ENCODE assay signal across 8 mouse cellular contexts in the genomic region with DNA sequence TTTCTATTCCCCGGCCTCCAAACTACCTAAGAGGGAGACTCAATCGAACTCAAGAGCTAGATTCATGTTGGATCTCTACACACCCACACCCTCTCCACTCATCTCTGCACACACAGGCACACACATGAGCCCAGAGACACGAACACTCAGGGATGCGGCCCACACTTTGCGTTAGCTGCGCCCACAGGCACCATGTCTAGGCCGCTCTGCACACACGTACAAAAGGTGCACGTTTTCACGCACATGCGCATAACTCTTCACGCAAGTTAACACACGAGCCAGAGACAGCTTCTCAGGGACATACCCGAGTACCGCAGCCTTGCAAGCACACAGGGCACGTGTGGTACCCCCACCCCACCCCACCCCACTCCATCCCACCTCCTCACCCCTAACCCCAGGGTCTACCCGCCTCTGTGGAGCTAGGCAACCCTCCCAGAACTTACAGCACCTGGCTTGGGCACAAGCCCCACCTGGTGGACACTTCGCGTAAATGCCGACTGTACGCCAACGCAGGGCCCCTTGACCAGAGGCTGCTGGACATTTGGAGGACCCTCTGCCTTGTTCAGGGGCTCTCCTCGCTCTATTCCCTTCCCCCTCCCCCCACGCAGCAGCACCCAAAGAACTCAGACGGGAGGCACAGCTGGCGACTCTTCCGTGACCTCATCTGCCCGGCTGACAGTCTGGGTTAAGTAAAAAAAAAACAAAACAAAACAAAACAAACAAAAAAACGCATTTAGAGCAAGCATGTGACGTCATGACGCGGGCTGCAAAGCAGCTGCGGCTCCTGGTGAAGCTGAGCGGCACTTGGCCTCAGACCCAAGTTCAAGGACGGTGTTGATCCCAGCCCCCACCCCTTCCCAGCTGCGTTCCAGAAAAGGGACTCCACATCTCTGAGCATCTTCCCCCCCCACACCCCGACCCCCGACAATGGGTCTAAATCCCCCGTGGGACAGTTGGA. TPM values are rescaled to one million over a fixed set of nuclear protein-coding genes. Genes with fewer than 3 reads are reported as not detected.
DNase-seq lines count a peak whose midpoint lies in the region; ATAC-seq and TF ChIP-seq lines count a peak whose summit lies in the region.

No protein-coding gene starts in this region.

- no peak for TF ChIP-seq POLR2A in cerebellum, adult 2 months (IDR thresholded peaks at IDR 0.05; ENCODE audit: borderline replicate concordance, insufficient read depth, low read length)
- TF ChIP-seq POLR2A in myocyte (IDR thresholded peaks at IDR 0.05; ENCODE audit: insufficient read length, low read depth) = no peak

- peak; percentile 84 for TF ChIP-seq CTCF in cerebellum, adult 2 months (IDR thresholded peaks at IDR 0.05; ENCODE audit: borderline replicate concordance, insufficient read depth, low read depth, low read length)
- peak; percentile 85 for TF ChIP-seq CTCF in forebrain, postnatal 0 days (IDR thresholded peaks at IDR 0.05; ENCODE audit: low read depth)

- no peak overlapping the region for H3ac ChIP-seq in myocyte (ENCODE audit: control insufficient read depth, insufficient read length)

- no peaks in the 10 kb centered on the region for H3K79me2 ChIP-seq in myocyte (ENCODE audit: control insufficient read depth, insufficient read depth)

- H3K4me1 ChIP-seq in cerebellum, adult 2 months (ENCODE audit: control insufficient read depth, insufficient read depth, low read length) = no peaks in the 10 kb centered on the region
- peaks cover 6% of the 10 kb centered on the region for H3K4me1 ChIP-seq in forebrain, postnatal 0 days (ENCODE audit: insufficient read depth)
- H3K4me1 ChIP-seq in hindbrain, embryonic 14.5 days (replicated peaks; ENCODE audit: control insufficient read depth, insufficient read depth, low read length) = peaks cover 5% of the 10 kb centered on the region
- peaks cover 15% of the 10 kb centered on the region; the same call in 1 of the 2 replicates for H3K4me1 ChIP-seq in liver, embryonic 12.5 days

- 0 out of 2 replicates have a peak, but pooled peaks have one; percentile 29 for ATAC-seq in forebrain, postnatal 0 days
- ATAC-seq in hindbrain, embryonic 14.5 days (ENCODE audit: low FRiP score) = peak; percentile 40; the same call in 1 of the 2 replicates
- peak; percentile 5; the same call in 1 of the 2 replicates for ATAC-seq in liver, embryonic 12.5 days

- no peaks in the 10 kb centered on the region for H3K36me3 ChIP-seq in forebrain, postnatal 0 days (ENCODE audit: insufficient read depth)
- H3K36me3 ChIP-seq in hindbrain, embryonic 14.5 days (replicated peaks; ENCODE audit: control insufficient read depth, insufficient read depth) = no peaks in the 10 kb centered on the region
- no peaks in the 10 kb centered on the region for H3K36me3 ChIP-seq in liver, embryonic 12.5 days
- no peaks in the 10 kb centered on the region for H3K36me3 ChIP-seq in myocyte (ENCODE audit: control insufficient read depth, insufficient read depth)

- H3K9ac ChIP-seq in forebrain, postnatal 0 days = no peak overlapping the region
- H3K9ac ChIP-seq in hindbrain, embryonic 14.5 days = peak overlapping the region; percentile 36; the same call in 1 of the 2 replicates
- peak overlapping the region; percentile 37; the same call in 1 of the 2 replicates for H3K9ac ChIP-seq in liver, embryonic 12.5 days

- no peaks in the 10 kb centered on the region for H3K9me3 ChIP-seq in forebrain, postnatal 0 days (ENCODE audit: low read length)
- H3K9me3 ChIP-seq in hindbrain, embryonic 14.5 days (ENCODE audit: control insufficient read depth, low read length) = 0 out of 2 replicates have a peak, but pooled peaks cover 4% of the 10 kb centered on the region
- H3K9me3 ChIP-seq in liver, embryonic 12.5 days (replicated peaks) = peaks cover 6% of the 10 kb centered on the region

- H3K27ac ChIP-seq in cerebellum, adult 2 months (ENCODE audit: insufficient read depth, low read length) = no peak overlapping the region
- H3K27ac ChIP-seq in forebrain, postnatal 0 days (ENCODE audit: low read depth, low read length) = no peak overlapping the region
- no peak overlapping the region for H3K27ac ChIP-seq in hindbrain, embryonic 14.5 days
- H3K27ac ChIP-seq in liver, embryonic 12.5 days = no peak overlapping the region

- peak; percentile 37 for DNase-seq in ovary, postnatal 10 days (ENCODE audit: low spot score)
- DNase-seq in ovary, adult 18-20 months (ENCODE audit: low spot score) = no peak
- peak; percentile 56 to 67 for DNase-seq in cerebellum, adult 2 months
- peak; percentile 71 for DNase-seq in forebrain, postnatal 0 days
- DNase-seq in hindbrain, embryonic 14.5 days (ENCODE audit: low spot score) = peak; percentile 71
- DNase-seq in thymus, postnatal 4 days = peak; percentile 65

- H3K27me3 ChIP-seq in cerebellum, adult 2 months (ENCODE audit: control insufficient read depth, insufficient read depth, low read length) = no peaks in the 10 kb centered on the region
- no peaks in the 10 kb centered on the region; the same call in 1 of the 2 replicates for H3K27me3 ChIP-seq in forebrain, postnatal 0 days (ENCODE audit: insufficient read depth, low read length)
- 0 out of 2 replicates have a peak, but pooled peaks cover 4% of the 10 kb centered on the region for H3K27me3 ChIP-seq in hindbrain, embryonic 14.5 days (ENCODE audit: control insufficient read depth, insufficient read depth, low read length)
- peaks cover 24% of the 10 kb centered on the region for H3K27me3 ChIP-seq in liver, embryonic 12.5 days (replicated peaks)
- H3K27me3 ChIP-seq in myocyte (ENCODE audit: control insufficient read depth, insufficient read depth, insufficient read length) = peaks cover 69% of the 10 kb centered on the region

- H3K4me2 ChIP-seq in forebrain, postnatal 0 days (ENCODE audit: low read depth) = peak overlapping the region; percentile 43
- peak overlapping the region; percentile 45 for H3K4me2 ChIP-seq in hindbrain, embryonic 14.5 days (replicated peaks)
- H3K4me2 ChIP-seq in liver, embryonic 12.5 days = peak overlapping the region; percentile 61
- no peak overlapping the region for H3K4me2 ChIP-seq in myocyte (ENCODE audit: low read depth)

- 21% methylated on average over 39 of the region's 39 CpGs for WGBS in cerebellum, adult 2 months
- 23% methylated on average over 39 of the region's 39 CpGs for whole genome bisulfite sequencing in forebrain, postnatal 0 days
- WGBS in hindbrain, embryonic 14.5 days = 27% methylated on average over 39 of the region's 39 CpGs
- WGBS in liver, embryonic 12.5 days (ENCODE audit: insufficient replicate concordance) = 24% methylated on average over 39 of the region's 39 CpGs

- H3K4me3 ChIP-seq in cerebellum, adult 2 months (replicated peaks; ENCODE audit: insufficient read depth, low read depth, low read length) = no peak overlapping the region
- 0 out of 2 replicates have a peak overlapping the region, but pooled peaks have one; percentile 7 for H3K4me3 ChIP-seq in forebrain, postnatal 0 days (ENCODE audit: low read depth, low read length)
- no peak overlapping the region for H3K4me3 ChIP-seq in hindbrain, embryonic 14.5 days (replicated peaks; ENCODE audit: low read length)
- H3K4me3 ChIP-seq in liver, embryonic 12.5 days = peak overlapping the region; percentile 26
- H3K4me3 ChIP-seq in myocyte = no peak overlapping the region

TF ChIP-seq in myocyte, 11 proteins besides CTCF, POLR2A, EP300 and RAD21:
- TF ChIP-seq USF1 (IDR thresholded peaks at IDR 0.05; ENCODE audit: low read depth) (no peak), MYOD1 (IDR thresholded peaks at IDR 0.05; ENCODE audit: control insufficient read depth in 1 of 3, insufficient read length in 2 of 3, low read depth in 2 of 3) (peak in 2 of 3 experiments; percentile 12 to 17)

RNA-seq across cellular contexts. Expression of gene Cux2, which starts 9.4 kb away (rescaled TPM):
- 31.9 and 36.7 TPM in 2 replicates for polyA plus RNA-seq in cerebellum, adult 2 months (2012; rRNA removed)
- total RNA-seq in forebrain, postnatal 0 days (2014; rRNA removed) = 44.0 and 52.4 TPM in 2 replicates
- 16.2 and 16.7 TPM in 2 replicates for polyA plus RNA-seq in forebrain, postnatal 0 days (2015; fragmentation: Nextera tagmentation; extraction: Ambion mirVana)
- polyA plus RNA-seq in hindbrain, embryonic 14.5 days (2014; fragmentation: Nextera tagmentation; extraction: Ambion mirVana) = 25.5 and 28.1 TPM in 2 replicates
- 2.5 and 2.7 TPM in 2 replicates for polyA plus RNA-seq in liver, embryonic 12.5 days (2016; fragmentation: Nextera tagmentation; extraction: Ambion mirVana)
- 0.62 TPM for polyA plus RNA-seq in myocyte (2012; fragmentation: generic; extraction: Trizol)

RNA-seq across cellular contexts. Expression of gene Myl2, which starts 41.4 kb away (rescaled TPM):
- 0.92 and 1.6 TPM in 2 replicates for polyA plus RNA-seq in cerebellum, adult 2 months (2012; rRNA removed)
- 0.38 and 2.9 TPM in 2 replicates for total RNA-seq in forebrain, postnatal 0 days (2014; rRNA removed)
- 1.7 TPM in 2 replicates for polyA plus RNA-seq in forebrain, postnatal 0 days (2015; fragmentation: Nextera tagmentation; extraction: Ambion mirVana)
- 0.80 and 0.86 TPM in 2 replicates for polyA plus RNA-seq in hindbrain, embryonic 14.5 days (2014; fragmentation: Nextera tagmentation; extraction: Ambion mirVana)
- 0.35 and 2.5 TPM in 2 replicates for polyA plus RNA-seq in liver, embryonic 12.5 days (2016; fragmentation: Nextera tagmentation; extraction: Ambion mirVana)
- 3.3 TPM for polyA plus RNA-seq in myocyte (2012; fragmentation: generic; extraction: Trizol)

Comparison
In these comparisons a context has a peak if more than half of its experiments do, and no peak if none do; other contexts are left out.
1. H3K4me3 ChIP-seq: peak in forebrain, postnatal 0 days (single experiment) and liver, embryonic 12.5 days (single experiment); none in cerebellum, adult 2 months (single experiment), hindbrain, embryonic 14.5 days (single experiment) and myocyte (single experiment).
2. Peak in every context shown above with its lines, with median percentiles within 50 percentile points of each other: ATAC-seq.